Mouse (Mus musculus) midbrain, embryonic 13.5 days (tissue): ENCODE results near the gene Swi5. TPM values are rescaled to one million over a fixed set of nuclear protein-coding genes. Genes with fewer than 3 reads are reported as not detected.

ENCODE experiments used
- ATAC-seq: fragments of 200-750 bp; cut with Nextera tagmentation; 2 replicates; pipeline ENCODE4 v1.8.0; 2017; ENCODE audit warnings: mild to moderate bottlenecking, moderate TSS enrichment, moderate library complexity
- H3K27ac ChIP-seq: fragments of 300-500 bp; sonication (generic); 2 replicates; pipeline ENCODE4 v1.5.1; 2015; ENCODE audit warnings: inconsistent platforms, mild to moderate bottlenecking, moderate library complexity
- H3K27me3 ChIP-seq: fragments of 300-500 bp; sonication (generic); 2 replicates; pipeline ENCODE4 v1.6.1; 2015; ENCODE audit warnings: mild to moderate bottlenecking, inconsistent platforms
- H3K36me3 ChIP-seq: fragments of 300-500 bp; sonication (generic); 2 replicates; pipeline ENCODE4 v1.6.1; 2015; ENCODE audit warnings: mild to moderate bottlenecking, inconsistent platforms
- H3K4me1 ChIP-seq: fragments of 300-500 bp; sonication (generic); replicated peaks from 2 replicates; pipeline ENCODE4 v1.6.1; 2015; ENCODE audit warnings: inconsistent platforms
- H3K4me2 ChIP-seq: fragments of 300-500 bp; sonication (generic); replicated peaks from 2 replicates; pipeline ENCODE4 v1.6.1; 2015; ENCODE audit warnings: moderate library complexity, mild to moderate bottlenecking, inconsistent platforms
- H3K4me3 ChIP-seq: fragments of 300-500 bp; sonication (generic); replicated peaks from 2 replicates; pipeline ENCODE4 v1.5.1; 2015; ENCODE audit warnings: mild to moderate bottlenecking, inconsistent platforms
- H3K9ac ChIP-seq: fragments of 300-500 bp; sonication (generic); replicated peaks from 2 replicates; pipeline ENCODE4 v1.6.1; 2015; ENCODE audit warnings: mild to moderate bottlenecking, inconsistent platforms
- H3K9me3 ChIP-seq: fragments of 300-500 bp; sonication (generic); 2 replicates; pipeline ENCODE4 v1.6.1; 2016; ENCODE audit warnings: mild to moderate bottlenecking, inconsistent platforms
- WGBS: fragments of 180-500 bp; shearing (Covaris S2); methylation state at CpG from one replicate; pipeline ENCODE4 v1.1.7; 2015; 5-methylcytosine and 5-hydroxymethylcytosine counted together
- microRNA-seq: library from miRNA; unstranded; fragments of <30 nt; microRNA quantifications from one replicate; pipeline ENCODE4, GENCODE M21; 2016
- polyA plus RNA-seq: library from polyadenylated mRNA; unstranded; fragments of >200 nt; fragmentation: Nextera tagmentation; extraction: Ambion mirVana; gene quantifications from 2 replicates; pipeline ENCODE4 v1.2.1, GENCODE M21; 2015

Gene Swi5
- polyA plus RNA-seq, 1 experiment from 2014 or later, result 469 TPM

DNA sequence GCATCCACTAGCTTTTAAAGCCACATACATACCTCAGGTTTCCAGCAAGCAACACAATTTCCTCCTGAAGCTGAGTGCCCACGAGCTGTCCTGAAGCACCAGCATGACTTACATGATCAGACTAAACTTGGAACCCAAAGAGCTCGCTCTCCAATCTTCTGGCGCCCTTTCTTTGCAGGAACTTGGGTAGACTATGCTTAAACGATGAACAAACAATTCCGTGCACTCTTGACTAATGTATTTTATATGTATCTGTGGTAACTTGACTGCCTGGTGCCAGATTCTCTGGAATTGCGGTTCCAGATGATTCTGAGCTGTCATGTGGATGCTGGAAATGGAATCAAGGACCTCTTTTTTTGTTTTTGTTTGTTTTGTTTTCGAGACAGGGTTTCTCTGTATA, 52.4 kb downstream of the Swi5 start:
- no peaks in the 10 kb centered on the region for H3K9me3 ChIP-seq
- no peaks in the 10 kb centered on the region for H3K27me3 ChIP-seq
- peak overlapping the region; percentile 89 for H3K4me2 ChIP-seq
- peaks cover 25% of the 10 kb centered on the region for H3K4me1 ChIP-seq
- H3K27ac ChIP-seq, result peak overlapping the region; percentile 83
- 40% methylated on average over 7 of the region's 7 CpGs for WGBS
- ATAC-seq, result no peak
- H3K4me3 ChIP-seq, result peak overlapping the region; percentile 73
- peaks cover 43% of the 10 kb centered on the region for H3K36me3 ChIP-seq
- H3K9ac ChIP-seq, result peak overlapping the region; percentile 81

Small RNA genes lying within 50 kb of the gene (microRNA-seq; reads per million reads assigned to microRNA genes)
- gene Gm23363, result not detected
- 106 reads per million, percentile 53 among the genes with 10 or more reads in this experiment for gene Mir199b

Other genes with a start within 250 kb of the Swi5 start
- gene Fam78a, start 203.2 kb downstream of the Swi5 start, polyA plus RNA-seq, result 0.38 and 0.44 TPM in 2 replicates
- 16.6 and 19.1 TPM in 2 replicates for gene Plpp7, start 192.5 kb downstream of the Swi5 start, polyA plus RNA-seq
- gene Prrc2b, start 137.0 kb downstream of the Swi5 start, polyA plus RNA-seq, result 68.4 and 77.5 TPM in 2 replicates
- 28.2 and 28.6 TPM in 2 replicates for gene Pomt1, start 51.5 kb downstream of the Swi5 start, polyA plus RNA-seq
- gene Uck1, start 27.9 kb downstream of the Swi5 start, polyA plus RNA-seq, result 85.5 and 87.2 TPM in 2 replicates
- 26.0 and 26.7 TPM in 2 replicates for gene Golga2, start 691 bp downstream of the Swi5 start, polyA plus RNA-seq
- 54.4 and 56.7 TPM in 2 replicates for gene Ciz1, start 64.3 kb upstream of the Swi5 start, polyA plus RNA-seq
- 35.5 and 41.2 TPM in 2 replicates for gene Dnm1, start 65.3 kb upstream of the Swi5 start, polyA plus RNA-seq
- gene 1110008P14Rik, start 93.9 kb upstream of the Swi5 start, polyA plus RNA-seq, result 74.7 and 77.5 TPM in 2 replicates
- gene Lcn2, start 100.2 kb upstream of the Swi5 start, polyA plus RNA-seq, result 0.35 and 0.37 TPM in 2 replicates
- gene Ptges2, start 107.8 kb upstream of the Swi5 start, polyA plus RNA-seq, result 35.5 and 37.6 TPM in 2 replicates
- gene Naif1, start 162.4 kb upstream of the Swi5 start, polyA plus RNA-seq, result 5.1 and 6.1 TPM in 2 replicates
- 45.4 and 50.1 TPM in 2 replicates for gene Slc25a25, start 163.4 kb upstream of the Swi5 start, polyA plus RNA-seq
- gene Fam102a, start 247.3 kb upstream of the Swi5 start, polyA plus RNA-seq, result 5.6 and 7.3 TPM in 2 replicates